Mouse (Mus musculus) mouse embryonic stem cell (cell line): ENCODE measurements around the gene Kpna6.

ENCODE experiments used
- in situ Hi-C, 2 experiments: fragments of 300-500 bp; cut with MboI; formaldehyde crosslinking; loops; 1 replicate in 1 of 2; 3 replicates in 1 of 2; pipeline ENCODE4 v1.14.3; 2019 to 2020; ENCODE audit warnings: low sequenced_read_pairs in 2 of 2, low pct_unique_long_range_greater_than_20kb in 1 of 2, mixed read lengths in 1 of 2; ENCODE audit not compliant: unreplicated experiment in 1 of 2

Gene Kpna6

DNA sequence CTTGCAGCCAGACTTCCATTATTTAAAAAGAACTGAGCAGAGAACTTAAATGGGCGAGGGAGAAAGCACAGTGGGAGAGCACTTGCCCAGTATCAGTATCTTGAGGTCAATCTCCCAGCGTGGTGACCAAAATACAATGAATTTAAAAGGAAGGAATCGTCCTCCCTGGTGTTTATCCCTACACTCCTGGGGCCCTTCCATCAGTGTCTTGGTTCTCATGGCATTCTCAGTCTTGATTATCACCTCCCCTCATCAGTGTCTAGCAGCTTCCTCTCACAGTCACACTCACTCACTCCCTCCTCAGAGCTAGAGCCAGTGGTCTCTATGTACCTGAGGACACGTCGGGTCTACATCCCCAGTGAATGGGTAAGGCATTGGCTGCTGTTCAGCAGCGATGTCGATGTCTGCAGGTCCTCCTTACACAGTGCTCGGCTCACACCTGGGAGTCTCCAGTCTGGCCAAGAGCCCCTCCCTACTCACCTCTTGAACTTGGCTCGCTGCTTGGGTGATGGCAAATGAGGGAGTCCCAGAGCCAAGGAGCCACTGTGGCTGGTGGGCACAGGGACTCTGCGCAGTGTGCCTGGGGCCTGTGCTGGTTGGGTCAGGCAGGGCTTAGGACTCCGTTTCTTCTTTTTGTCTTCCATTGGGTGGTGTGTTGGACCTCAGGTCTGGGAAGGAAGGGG, 50.3 kb downstream of the Kpna6 start:
- in situ Hi-C loops = no loop called here

- in situ Hi-C loops = no loop called here
Observed at GRCm38 (mm10) chr4:129621283-129621841, 51.2 kb downstream of the Kpna6 start.

DNA sequence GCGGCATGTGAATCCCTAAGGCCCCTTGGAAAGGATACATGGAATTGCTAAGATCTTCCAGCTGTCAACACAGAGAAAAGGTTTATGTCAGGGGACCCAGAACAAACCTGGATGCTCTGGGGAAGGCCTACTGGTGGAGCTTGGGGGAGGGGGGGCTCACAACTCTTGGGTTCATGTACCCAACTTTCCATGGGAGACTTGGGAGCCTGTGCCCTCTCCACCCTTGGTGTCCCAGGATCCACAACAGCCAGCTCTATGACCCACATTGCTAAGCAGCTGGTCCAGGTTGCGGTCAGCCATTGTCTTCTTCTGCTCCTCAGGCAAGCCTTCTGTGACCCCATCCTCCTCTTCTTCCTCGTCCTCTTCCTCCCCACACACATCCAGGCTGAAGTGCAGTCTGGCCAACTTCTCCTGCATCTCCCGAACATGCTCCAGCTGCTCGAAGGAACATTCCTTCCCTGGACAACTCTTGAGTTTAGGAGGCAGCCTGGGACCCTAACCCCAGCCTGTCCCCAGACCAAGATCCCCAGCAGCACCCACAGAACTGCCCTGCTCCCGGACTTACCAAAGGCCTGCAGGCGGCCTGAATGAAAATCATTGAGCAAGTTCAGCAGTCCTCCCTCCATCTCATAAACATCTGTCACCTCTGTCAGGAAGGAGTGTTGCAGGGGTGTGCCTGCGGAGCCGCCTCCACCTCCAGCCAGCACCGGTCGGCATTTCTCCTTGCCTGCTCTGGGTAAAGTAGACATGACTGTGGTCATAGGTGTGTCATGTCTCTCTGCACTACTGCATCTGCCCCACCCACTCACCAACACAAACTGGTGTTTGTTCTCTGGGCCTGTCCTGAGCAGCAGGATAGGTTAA, 51.9 kb downstream of the Kpna6 start:
- in situ Hi-C loops = no loop called here

GRCm38 (mm10) chr4:129618786-129619691, 53.5 kb downstream of the Kpna6 start, which contains the start of gene Iqcc:
Iqcc (minus strand) TSS chr4:129619099.
- in situ Hi-C loops = no loop called here

DNA sequence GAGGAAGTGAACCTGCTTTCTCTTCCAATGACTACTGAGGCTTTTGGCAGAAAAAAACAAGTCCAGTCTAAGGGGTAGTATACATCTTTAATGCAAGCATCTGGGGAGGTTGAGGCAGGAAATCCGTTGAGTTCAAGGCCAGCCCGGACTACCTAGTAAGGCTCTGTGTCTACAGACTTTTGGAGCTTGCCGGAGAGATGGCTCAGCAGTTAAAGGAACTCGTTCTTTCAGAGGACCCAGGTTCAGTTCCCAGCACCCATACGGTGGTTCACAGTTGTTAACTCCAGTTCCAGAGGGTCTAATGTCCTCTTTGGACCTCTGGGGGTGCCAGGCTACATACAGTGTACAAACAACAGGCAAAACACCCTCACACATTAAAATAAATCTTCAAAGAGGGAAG, 54.5 kb downstream of the Kpna6 start:
- in situ Hi-C loops = no loop called here

DNA sequence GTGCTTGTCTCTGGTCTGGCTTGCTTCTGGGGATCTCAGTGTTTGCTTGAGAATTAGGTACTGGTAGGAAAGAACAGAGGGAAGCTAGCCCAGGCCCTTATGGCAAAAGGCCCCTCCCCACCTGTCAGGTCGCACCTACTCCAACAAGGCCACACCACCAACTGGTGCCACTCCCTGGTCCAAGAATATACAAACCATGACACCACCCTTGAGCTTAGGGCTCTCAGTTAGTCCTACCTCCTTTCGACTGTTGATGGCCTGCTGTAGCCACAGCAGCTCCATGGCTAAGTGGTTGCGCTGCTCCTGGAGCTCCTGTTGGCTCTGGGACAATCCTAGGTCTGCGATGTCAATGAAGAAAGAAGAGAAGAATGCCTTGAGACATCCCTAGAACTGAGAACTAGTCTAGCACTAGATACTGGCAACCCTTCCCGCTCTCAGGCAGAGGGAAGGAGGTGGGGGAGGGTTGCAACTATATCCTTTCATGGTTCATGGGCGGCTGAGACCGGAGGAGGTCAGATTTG, 55.4 kb downstream of the Kpna6 start:
- in situ Hi-C loops = no loop called here

DNA sequence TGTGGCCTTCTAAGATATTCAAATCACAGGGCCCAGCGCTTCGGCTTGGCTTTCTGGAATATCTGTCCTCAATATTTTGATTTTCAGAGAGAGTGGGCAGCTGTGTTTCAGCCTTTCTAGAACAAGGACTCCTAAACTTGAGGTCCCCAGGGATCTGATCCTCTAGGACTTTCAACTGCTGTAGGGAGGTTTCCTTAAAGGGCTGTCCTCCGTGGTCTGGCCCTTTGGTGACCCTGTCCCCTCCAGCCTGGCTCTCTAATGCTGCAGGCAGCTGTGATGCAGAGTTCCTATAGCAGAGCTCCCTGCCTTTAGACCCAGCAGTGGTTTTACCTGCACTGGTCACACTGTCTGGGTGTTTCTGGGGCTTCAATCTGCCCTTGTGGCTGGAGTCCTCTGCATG, 55.9 kb downstream of the Kpna6 start:
- in situ Hi-C loops = no loop called here

DNA sequence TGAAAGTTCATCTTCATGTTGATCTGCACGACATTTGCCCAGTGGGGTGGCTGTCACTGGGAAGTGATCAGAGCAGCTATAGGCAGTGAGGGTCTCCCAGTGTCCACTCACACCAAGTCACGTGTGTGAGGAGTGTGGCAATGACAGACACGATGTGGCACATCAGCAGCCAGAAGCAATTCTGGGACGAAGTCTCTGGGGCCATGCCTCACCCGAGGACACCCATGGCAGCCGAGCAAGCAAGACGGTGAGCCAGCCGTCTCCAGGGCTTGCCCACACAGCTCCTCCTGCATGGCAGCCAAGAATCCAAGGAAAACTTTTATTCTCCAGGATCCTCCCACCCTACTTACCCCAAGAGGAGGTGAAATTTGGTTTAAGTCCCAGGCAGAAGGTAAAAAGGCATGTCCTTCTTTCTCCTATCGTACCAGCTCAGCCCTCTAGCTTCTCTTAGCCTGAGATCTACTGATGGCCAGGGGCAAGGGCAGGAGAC, 56.7 kb downstream of the Kpna6 start:
- in situ Hi-C loops = no loop called here

- in situ Hi-C loops = no loop called here
Observed at GRCm38 (mm10) chr4:129614093-129614492, 58.5 kb downstream of the Kpna6 start, which contains the start of gene Dcdc2b. Dcdc2b (minus strand) TSS chr4:129614257.

DNA sequence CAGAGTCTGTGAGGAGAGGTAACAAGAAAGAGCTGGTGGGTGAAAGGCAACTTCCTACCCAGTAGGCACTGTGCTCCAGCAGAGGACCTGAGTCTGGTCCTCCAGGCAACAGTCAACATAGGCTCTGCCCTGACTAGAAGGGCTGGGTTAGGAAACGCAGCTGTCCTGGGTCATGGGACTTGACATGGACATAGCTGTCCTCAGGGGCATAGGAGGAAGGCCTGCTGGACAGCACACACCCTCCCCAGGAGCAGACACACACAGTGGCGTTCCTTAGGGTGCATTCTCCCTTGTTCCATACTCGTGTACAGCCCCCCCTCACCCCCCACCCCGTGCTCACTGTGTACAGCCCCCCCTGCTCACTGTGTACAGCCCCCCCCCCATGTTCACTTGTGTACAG, 62.1 kb downstream of the Kpna6 start:
- in situ Hi-C loops = no loop called here

DNA sequence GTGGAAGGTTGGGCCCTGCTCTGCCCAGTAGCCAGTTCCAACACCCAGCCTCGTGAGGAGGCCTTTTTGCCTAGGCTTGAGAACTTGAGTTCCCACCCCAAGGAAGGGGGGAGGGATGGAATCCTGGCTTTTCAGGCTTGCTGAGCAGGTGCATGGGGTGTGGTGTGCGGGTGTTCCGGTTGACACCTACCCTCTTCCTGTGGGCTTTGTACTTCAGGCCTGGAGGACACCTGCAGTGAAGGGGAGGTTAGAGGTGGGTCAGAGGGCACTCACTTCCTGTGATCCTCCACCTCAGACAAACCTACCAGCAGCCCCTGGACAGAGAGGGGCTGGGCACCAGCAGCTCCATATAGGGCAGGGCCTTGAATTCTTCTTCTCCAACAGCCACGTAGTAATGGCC, 62.5 kb downstream of the Kpna6 start:
- in situ Hi-C loops = no loop called here

DNA sequence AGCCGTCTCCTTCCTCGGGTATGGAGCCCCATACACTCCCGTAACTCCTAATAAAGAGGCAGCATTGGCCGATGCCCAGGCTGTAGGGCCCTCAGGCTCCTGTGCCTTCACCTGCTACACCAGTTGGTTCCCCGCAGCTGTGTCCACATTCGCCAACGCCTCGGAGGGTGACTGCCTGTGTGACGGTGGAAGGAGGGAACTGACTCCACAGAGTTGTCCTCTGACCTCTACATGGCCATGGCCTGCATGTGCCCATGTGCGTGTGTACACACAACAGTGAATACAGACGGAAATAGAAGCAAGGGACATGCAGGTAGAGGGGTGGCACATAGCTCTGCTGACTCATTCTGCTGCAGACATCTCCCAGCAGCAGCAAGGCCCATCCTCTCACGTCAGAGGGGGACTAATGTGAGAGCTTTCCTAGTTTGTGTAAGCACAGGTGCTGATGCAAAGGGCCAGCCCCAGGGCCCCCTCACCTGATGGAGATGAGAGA, 63.4 kb downstream of the Kpna6 start:
- in situ Hi-C loops = no loop called here

- in situ Hi-C loops = no loop called here
Observed at GRCm38 (mm10) chr4:129608426-129609025, 64.0 kb downstream of the Kpna6 start.

DNA sequence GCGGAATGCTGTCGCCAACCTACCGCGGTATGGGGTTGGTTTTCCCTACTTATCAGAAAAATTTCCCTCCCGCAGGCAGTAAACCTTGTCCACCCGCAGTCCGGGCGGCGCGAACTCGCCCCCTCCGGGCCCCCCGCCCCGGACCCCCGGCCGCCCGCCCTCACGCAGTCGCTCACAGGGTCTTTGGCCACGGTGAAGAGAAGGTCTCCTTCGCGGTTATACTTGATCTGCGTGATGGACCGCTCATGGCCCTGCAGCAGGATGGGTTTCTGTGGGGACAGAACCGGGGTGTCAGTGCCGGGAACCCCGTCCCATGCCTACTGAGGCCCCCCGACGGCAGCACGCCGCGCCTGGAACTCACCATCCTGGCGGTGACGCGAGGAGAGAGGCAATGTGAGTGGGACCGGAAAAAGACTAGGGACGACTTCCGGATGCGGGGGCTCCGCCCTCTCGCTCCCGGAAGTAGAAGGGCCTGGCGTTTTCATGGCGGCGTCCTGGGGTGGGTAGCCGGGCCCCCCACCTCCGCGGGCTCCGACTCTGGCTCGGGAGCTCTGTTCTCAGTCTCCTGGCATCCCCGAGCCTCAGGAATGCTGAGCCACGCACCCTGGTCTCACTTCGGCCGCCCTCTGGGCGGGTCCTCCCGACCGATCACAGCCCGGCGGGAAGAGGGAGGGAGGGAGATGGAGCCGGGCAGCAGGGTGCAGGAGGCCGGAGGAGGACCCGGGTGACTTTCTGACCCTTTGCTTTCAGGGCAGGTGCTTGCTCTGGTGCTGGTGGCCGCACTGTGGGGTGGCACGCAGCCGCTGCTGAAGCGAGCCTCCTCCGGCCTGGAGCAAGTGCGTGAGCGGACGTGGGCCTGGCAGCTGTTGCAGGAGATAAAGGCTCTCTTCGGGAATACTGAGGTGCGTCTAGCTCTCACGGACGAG, 72.1 kb downstream of the Kpna6 start, which contains the start of the genes Eif3i and Tmem234:
Gene Eif3i (minus strand): TSS at position 416 of the 926 bp plus-strand sequence.
Gene Tmem234 (plus strand): TSS at position 436 of the 926 bp plus-strand sequence.
- in situ Hi-C loops = no loop called here
